Mouse (Mus musculus): ENCODE measurements around the gene Rbm44. TPM values are rescaled to one million over a fixed set of nuclear protein-coding genes. Genes with fewer than 3 reads are reported as not detected.
A peak's percentile ranks its signal among the peaks of the same experiment; 100 is the strongest.

The Rbm44 gene
- total RNA-seq, 2 experiments from 2014 or later = 0.09 TPM; not detected in 1

- peak; percentile 55 to 77 for DNase-seq (ENCODE audit: low spot score in 2 of 2)
These were observed 64.5 kb downstream of the Rbm44 start for GRCm38 (mm10) chr1:91209343-91209742.

- peak; percentile 86 to 91 for DNase-seq (ENCODE audit: low spot score in 2 of 2)
These were observed 64.9 kb downstream of the Rbm44 start for GRCm38 (mm10) chr1:91209785-91210184.

GRCm38 (mm10) chr1:91211099-91211498 is 66.2 kb downstream of the Rbm44 start:
- DNase-seq (ENCODE audit: low spot score in 2 of 2) = peak; percentile 69 to 71

- DNase-seq (ENCODE audit: low spot score in 2 of 2) = no peak
These were observed 66.7 kb downstream of the Rbm44 start for GRCm38 (mm10) chr1:91211591-91212008.

- DNase-seq (ENCODE audit: low spot score in 2 of 2) = no peak
These were observed 70.4 kb downstream of the Rbm44 start for GRCm38 (mm10) chr1:91215264-91215663.

- DNase-seq (ENCODE audit: low spot score in 2 of 2) = no peak
These were observed 71.1 kb downstream of the Rbm44 start for GRCm38 (mm10) chr1:91215981-91216380.

- DNase-seq (ENCODE audit: low spot score in 2 of 2) = no peak
These were observed 71.8 kb downstream of the Rbm44 start for GRCm38 (mm10) chr1:91216504-91217267.

- no peak for DNase-seq (ENCODE audit: low spot score in 2 of 2)
These were observed 74.9 kb downstream of the Rbm44 start for GRCm38 (mm10) chr1:91219641-91220321.

- no peak for DNase-seq (ENCODE audit: low spot score in 2 of 2)
These were observed 75.4 kb downstream of the Rbm44 start for GRCm38 (mm10) chr1:91220322-91220672.

Other genes with a start within 250 kb of the Rbm44 start
- 1 to 10 TPM; 1.9 to 2.7 TPM for gene Mlph, start 230.0 kb upstream of the Rbm44 start, total RNA-seq (2021)
- gene Prlh, start 192.0 kb upstream of the Rbm44 start, total RNA-seq (2021) = not detected
- gene Rab17, start 175.4 kb upstream of the Rbm44 start, total RNA-seq (2021) = not detected
- 10 to 100 TPM; 71.0 to 74.6 TPM for gene Lrrfip1, start 146.4 kb upstream of the Rbm44 start, total RNA-seq (2021)
- 10 to 100 TPM; 51.6 to 52.7 TPM for gene Ramp1, start 34.7 kb downstream of the Rbm44 start, total RNA-seq (2021)
- gene Ube2f, start 105.2 kb downstream of the Rbm44 start, total RNA-seq (2021) = 10 to 100 TPM; 57.6 to 57.9 TPM
- gene Scly, start 153.2 kb downstream of the Rbm44 start, total RNA-seq (2021) = 10 to 100 TPM; 18.8 to 20.8 TPM
- gene Espnl, start 177.0 kb downstream of the Rbm44 start, total RNA-seq (2021) = under 1 TPM; 0.16 to 0.26 TPM
- under 1 TPM; 0.26 to 0.30 TPM for gene Klhl30, start 205.9 kb downstream of the Rbm44 start, total RNA-seq (2021)
- gene Erfe, start 221.3 kb downstream of the Rbm44 start, total RNA-seq (2021) = under 1 TPM; 0.30 to 0.58 TPM

Data from left cerebral cortex, adult 18-20 months (tissue).